Mouse (Mus musculus) lung, adult 2 months (tissue): ENCODE data around the gene Chrnb1. TPM values are rescaled to one million over a fixed set of nuclear protein-coding genes. Genes with fewer than 3 reads are reported as not detected.
A peak's percentile ranks its signal among the peaks of the same experiment; 100 is the strongest.

Experiments
- DNase-seq: peaks from one replicate; pipeline ENCODE4 v3.0.0; 2022
- H3K4me1 ChIP-seq: fragments of 200-500 bp; 2 replicates; pipeline ENCODE4 v1.6.1; 2011; ENCODE audit warnings: low read length; ENCODE audit not compliant: control insufficient read depth, insufficient read depth
- H3K4me3 ChIP-seq: fragments of 200-500 bp; replicated peaks from 2 replicates; pipeline ENCODE3; 2011; ENCODE audit warnings: low read depth, mild to moderate bottlenecking, control low read depth, low read length; ENCODE audit errors: extremely low read depth
- CTCF ChIP-seq: fragments of 200-500 bp; IDR thresholded peaks from 2 replicates; pipeline ENCODE4 v1.5.1; 2011; ENCODE audit warnings: mild to moderate bottlenecking, low read length, control low read depth; ENCODE audit not compliant: insufficient read depth
- POLR2A ChIP-seq: fragments of 200-500 bp; IDR thresholded peaks from 2 replicates; pipeline ENCODE4 v1.6.1; 2011; ENCODE audit warnings: low read depth, mild to moderate bottlenecking, control low read depth, low read length, borderline replicate concordance; ENCODE audit errors: extremely low read depth
- WGBS: fragments of 180-500 bp; shearing (Covaris S2); methylation state at CpG from one replicate; pipeline ENCODE4 v1.1.7; 2018; 5-methylcytosine and 5-hydroxymethylcytosine counted together
- polyA plus RNA-seq: library from polyadenylated mRNA; depleted of rRNA; stranded (reverse); fragments of >200 nt; gene quantifications from 2 replicates; pipeline ENCODE4 v1.2.3, GENCODE M21; 2012

Gene Chrnb1
- polyA plus RNA-seq, 1 experiment, result 38.0 TPM

DNA sequence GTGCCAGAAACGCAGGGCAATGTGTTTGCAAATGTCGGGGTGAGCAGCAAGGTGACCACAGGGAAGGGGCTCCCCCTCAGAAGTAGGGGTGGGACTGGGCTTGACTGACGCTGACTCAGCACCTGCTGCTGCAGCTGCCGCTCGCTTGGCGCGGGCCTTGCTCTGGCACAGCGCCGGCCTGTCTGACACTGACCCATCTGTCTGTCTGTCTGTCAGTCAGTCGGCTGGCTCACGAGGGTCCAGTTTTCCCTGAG lies 4.3 kb upstream of the Chrnb1 start:
- Histone ChIP-seq H3K4me1 (peaks cover 20% of the 10 kb centered on the region), H3K4me3 (no peak overlapping the region)
- DNase-seq, result no peak
- 14% methylated on average over 11 of the region's 11 CpGs for WGBS
- no peak for TF ChIP-seq POLR2A

DNA sequence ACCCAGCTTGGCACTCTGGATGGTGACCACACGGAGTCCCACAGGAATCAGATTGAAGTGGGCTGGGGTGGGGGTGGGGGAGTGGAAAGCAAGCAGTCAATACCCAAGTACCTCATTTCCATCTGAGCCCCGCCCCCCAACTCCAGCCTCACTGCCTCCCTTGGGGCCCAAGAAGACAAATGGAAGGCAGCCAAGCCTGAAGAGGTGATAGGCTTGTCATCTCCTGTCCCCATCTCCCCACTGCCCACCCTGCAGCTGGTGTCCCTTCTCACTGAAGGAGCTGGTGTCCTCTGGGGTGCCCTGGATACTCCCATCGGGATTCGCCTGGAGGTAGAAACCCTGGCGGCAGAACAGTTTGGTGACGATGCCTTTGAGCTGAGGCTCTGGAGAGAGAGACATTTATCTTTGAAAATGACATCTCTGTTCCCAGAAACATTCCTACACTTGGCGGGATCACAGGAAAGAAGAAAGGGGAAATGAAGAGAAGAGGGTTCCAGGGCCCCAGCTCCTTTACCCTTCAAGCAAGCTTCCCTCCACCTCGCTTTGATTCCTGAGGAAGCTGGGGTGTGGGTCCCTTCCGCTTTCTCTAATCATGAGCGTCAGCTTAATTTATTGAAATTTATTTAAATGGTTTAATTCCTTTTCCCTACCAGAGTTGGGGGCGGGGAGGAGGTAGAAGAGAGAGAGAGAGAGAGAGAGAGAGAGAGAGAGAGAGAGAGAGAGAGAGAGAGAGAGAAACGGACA lies 3.8 kb upstream of the Chrnb1 start:
- Histone ChIP-seq H3K4me3 (no peak overlapping the region), H3K4me1 (peaks cover 20% of the 10 kb centered on the region)
- no peak for DNase-seq
- TF ChIP-seq POLR2A, result no peak
- no peak for TF ChIP-seq CTCF
- WGBS, result 49% methylated on average over 12 of the region's 12 CpGs

DNA sequence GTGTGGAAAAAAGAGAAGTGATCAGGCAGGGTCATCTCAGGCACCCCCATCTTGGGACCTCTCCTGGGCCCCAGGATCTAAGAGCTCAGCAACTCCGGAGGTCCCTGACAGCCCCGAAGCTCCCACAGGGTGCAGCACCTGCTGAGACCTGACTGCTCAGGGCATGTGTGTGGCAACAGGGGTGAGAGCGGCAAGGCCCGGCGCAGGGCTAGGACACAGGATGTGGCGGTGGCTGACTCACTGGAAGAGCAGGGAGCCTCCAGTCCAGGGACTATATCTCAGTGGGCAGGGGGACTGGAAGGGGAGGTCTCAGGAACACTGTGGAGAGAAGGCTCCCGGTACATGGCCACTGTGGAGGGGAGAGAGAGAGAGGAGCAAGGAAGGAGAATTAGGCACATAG lies 2.2 kb upstream of the Chrnb1 start:
- Histone ChIP-seq H3K4me3 (no peak overlapping the region), H3K4me1 (peaks cover 15% of the 10 kb centered on the region)
- TF ChIP-seq POLR2A (no peak), CTCF (no peak)
- 81% methylated on average over 7 of the region's 7 CpGs for WGBS
- DNase-seq, result no peak

DNA sequence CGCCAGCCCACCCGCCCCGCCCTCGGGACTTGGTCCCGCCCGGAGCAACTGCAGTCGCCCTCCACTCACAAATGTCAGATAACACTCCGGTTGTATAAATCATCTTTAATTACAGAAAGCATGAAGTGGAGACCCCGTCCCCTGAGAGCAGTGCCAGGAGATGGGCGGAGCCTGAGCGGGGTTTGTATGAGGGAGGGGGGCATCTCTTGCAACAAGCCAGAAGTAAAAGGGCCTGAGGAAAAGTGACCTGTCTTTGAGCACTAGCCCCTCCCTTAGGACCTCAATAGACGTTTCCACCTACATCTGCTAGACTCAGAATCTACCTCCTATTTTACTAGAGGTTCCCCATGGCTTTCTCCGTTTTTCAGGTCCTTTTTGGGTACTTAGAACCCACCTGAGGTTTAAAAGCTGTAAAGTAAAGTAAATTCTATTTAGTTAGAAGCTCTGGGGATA lies 266 bp upstream of the Chrnb1 start:
- no peak for TF ChIP-seq CTCF
- TF ChIP-seq POLR2A, result no peak
- Histone ChIP-seq H3K4me1 (peaks cover 7% of the 10 kb centered on the region), H3K4me3 (peak overlapping the region; percentile 65)
- DNase-seq, result no peak
- WGBS, result 6% methylated on average over 13 of the region's 13 CpGs

DNA sequence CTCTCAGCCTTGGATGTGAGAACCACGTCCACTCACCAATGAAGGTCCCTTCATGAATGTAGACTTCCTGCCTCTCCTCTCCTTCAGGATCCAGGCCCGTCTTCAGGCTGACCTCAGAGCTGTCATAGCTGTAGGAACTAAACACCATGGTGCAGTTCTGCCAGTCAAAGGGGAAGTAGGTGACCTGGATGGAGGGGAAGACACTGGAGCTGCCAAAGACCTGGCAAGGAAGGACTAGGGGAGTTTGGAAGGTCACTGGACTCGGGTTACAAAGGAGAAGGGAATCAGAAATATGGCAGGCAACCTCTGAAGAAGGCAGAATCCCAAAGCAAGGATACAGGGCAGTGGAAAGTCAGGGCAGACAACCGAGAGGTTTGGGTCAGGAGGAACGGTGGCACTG lies 2.3 kb downstream of the Chrnb1 start:
- Histone ChIP-seq H3K4me1 (no peaks in the 10 kb centered on the region), H3K4me3 (no peak overlapping the region)
- no peak for DNase-seq
- no peak for TF ChIP-seq POLR2A
- no peak for TF ChIP-seq CTCF
- WGBS, result 59% methylated on average over 5 of the region's 5 CpGs

DNA sequence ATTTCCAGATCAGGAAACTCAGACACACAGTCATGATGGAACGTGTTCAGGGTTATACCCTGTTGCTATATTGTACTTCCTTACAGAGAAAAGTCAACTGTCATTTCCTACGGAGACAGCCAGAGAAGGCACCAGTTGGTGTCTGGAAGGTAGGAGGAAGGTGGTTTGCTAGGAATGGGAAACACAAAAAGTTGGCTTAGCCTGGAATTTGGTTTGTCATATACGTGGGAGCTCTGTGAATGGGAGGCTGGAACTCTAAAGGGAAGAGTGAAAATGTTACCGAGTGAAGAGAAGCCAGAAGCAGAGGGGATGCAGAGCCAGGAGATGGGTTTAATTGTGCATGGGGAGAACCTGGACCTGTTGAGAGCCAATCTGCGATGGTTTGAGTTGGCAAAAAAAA lies 4.3 kb downstream of the Chrnb1 start:
- H3K4me1 ChIP-seq, result no peaks in the 10 kb centered on the region
- 62% methylated on average over 5 of the region's 5 CpGs for WGBS
- TF ChIP-seq CTCF (no peak), POLR2A (no peak)
- H3K4me3 ChIP-seq, result no peak overlapping the region
- DNase-seq, result no peak

DNA sequence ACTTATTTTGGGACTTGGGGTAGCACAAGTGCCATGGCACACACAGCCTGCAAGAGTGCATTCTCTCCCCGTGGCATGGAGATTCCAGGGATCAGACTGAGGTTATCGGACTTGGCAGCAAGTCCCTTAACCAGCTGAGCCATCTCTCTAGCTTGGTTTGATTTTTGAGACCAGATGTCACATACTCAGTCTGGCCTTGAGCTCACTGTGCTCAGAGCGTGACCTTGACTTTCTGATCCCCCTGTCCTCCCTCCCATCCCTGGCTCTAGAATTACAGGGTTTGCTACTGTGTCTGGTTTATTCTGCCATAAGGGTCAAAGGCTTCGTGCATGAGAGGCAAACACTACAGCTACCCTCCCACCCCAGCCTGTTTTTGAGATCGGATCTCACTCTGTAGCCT lies 6.3 kb downstream of the Chrnb1 start:
- WGBS, result 54% methylated on average over 5 of the region's 5 CpGs
- Histone ChIP-seq H3K4me3 (no peak overlapping the region), H3K4me1 (peaks cover 3% of the 10 kb centered on the region; the same call in 1 of the 2 replicates)
- no peak for TF ChIP-seq POLR2A
- no peak for TF ChIP-seq CTCF
- DNase-seq, result no peak

DNA sequence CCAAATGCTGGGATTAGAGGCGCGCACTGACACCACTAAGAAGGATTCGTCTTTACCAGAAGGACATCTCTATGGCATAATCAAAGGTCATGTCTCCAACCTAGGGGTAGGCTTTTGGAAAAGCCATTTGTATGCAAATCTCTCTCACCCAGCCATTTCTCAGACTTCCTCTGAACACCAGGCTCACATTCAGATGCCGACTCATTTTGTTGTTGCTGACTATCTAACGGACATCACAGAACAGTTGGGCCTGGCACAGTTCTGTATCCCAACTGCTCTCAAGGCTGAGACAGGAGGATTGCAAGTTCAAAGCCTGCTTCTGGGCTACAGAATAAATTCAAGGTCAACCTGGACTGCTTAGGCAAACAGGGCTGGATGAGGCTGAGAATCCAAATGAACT lies 8.4 kb downstream of the Chrnb1 start:
- no peak for DNase-seq
- H3K4me1 ChIP-seq, result peaks cover 3% of the 10 kb centered on the region; the same call in 1 of the 2 replicates
- no peak for TF ChIP-seq POLR2A
- TF ChIP-seq CTCF, result no peak
- no peak overlapping the region for H3K4me3 ChIP-seq
- WGBS, result 92% methylated on average over 5 of the region's 5 CpGs

DNA sequence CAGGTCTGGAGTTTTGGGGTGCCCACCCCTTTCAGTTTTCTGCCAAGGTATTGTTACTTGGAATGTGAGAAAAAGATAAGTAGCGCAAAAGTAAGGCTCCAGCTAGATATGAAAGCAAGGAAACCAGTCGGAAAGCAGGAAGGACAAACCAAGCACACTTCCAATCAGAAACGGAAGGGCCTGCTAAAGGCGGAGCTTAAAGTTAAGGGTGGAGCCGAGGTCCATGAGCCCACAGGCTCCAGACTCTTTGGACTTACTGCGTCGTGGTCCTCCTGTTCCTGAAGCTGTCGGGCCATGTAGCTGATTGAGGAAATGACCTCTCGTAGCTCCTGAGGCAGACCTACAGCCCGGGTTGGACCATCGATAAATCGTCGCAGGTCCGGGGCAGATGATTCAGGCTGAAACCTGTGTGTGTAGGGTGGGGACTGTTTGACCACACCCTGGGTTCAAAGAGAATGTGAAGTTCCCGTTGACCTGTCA lies 10.9 kb downstream of the Chrnb1 start:
- DNase-seq, result peak; percentile 60
- 19% methylated on average over 15 of the region's 15 CpGs for WGBS

DNA sequence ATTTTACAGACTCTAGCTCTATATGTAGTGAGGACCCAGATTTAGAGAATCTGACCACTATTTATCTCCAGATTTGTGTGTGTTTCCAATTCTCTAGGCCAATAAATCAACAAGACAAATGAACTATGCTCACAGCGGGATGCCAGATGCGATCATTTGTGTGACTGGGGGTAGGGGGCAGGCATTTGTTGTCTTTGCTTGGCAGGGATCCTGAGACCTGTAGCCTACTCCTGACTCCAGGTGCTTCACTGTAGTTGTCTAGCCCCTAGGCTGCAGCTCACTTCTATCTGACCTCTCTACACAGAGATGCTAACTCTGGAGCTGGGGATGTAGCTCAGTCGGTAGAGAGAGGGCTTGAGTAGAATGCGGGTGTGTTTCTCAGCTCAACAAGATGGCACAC lies 13.9 kb downstream of the Chrnb1 start:
- TF ChIP-seq POLR2A, result no peak
- no peak for TF ChIP-seq CTCF
- 34% methylated on average over 4 of the region's 4 CpGs for whole genome bisulfite sequencing
- no peak overlapping the region for H3K4me3 ChIP-seq
- DNase-seq, result no peak
- peaks cover 3% of the 10 kb centered on the region; the same call in 1 of the 2 replicates for H3K4me1 ChIP-seq

More for the DNA sequence above, 10.9 kb downstream of the Chrnb1 start:
- TF ChIP-seq CTCF, result no peak
- TF ChIP-seq POLR2A, result peak; percentile 81; the same call in 1 of the 2 replicates
- Histone ChIP-seq H3K4me1 (peaks cover 3% of the 10 kb centered on the region; the same call in 1 of the 2 replicates), H3K4me3 (peak overlapping the region; percentile 9)
